Mouse (Mus musculus) cortical plate, adult 2 months (tissue): ENCODE measurements around the gene Slc7a7.

Experiments used
- CTCF ChIP-seq: fragments of 200-500 bp; IDR thresholded peaks from 2 replicates; pipeline ENCODE4 v1.5.1; 2011; ENCODE audit warnings: mild to moderate bottlenecking, control low read depth, low read length; ENCODE audit not compliant: insufficient read depth; ENCODE audit errors: extremely low read depth
- POLR2A ChIP-seq: fragments of 200-500 bp; IDR thresholded peaks from 2 replicates; pipeline ENCODE4 v1.6.1; 2011; ENCODE audit warnings: mild to moderate bottlenecking, low read length, control low read depth; ENCODE audit not compliant: insufficient read depth; ENCODE audit errors: extremely low read depth

DNA sequence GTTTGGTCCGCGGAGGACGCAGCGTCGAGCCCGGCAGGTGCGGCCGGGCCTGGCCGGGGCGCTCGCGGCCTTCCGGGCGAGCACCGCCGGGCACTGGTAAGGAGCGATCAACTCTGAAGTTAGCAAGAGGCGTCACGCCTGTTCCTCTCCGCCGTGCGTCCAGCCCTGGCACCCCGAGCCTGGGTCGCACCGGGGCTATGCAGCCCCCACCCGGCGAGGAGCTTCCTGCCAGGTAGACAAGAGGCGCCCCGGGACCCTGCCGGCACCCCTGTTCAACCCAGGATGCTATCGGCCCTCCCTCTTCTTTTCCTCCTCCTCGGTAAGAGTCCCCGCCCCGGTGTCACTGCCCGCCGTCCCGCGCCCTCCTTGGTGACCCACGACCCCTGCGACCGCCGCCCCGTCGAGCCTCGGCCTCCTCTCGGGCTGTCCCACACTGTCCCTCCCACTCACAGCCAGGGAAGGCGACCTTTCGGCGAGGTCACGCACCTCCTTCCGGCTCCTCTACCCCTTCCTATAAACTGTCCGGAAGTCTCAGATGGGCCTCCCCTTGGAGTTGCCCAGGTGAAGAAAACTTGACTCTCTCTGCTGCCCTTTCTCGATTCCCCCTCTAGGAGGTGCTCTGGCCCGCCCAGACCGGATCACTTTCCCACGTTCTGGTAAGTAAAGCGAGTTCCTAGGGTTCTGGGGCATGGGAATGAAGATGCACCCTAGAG lies 46.9 kb upstream of the Slc7a7 start:
- TF ChIP-seq CTCF (peak; percentile 56), POLR2A (no peak)
